10 mouse cellular contexts compared by ENCODE assay signal in the genomic region with DNA sequence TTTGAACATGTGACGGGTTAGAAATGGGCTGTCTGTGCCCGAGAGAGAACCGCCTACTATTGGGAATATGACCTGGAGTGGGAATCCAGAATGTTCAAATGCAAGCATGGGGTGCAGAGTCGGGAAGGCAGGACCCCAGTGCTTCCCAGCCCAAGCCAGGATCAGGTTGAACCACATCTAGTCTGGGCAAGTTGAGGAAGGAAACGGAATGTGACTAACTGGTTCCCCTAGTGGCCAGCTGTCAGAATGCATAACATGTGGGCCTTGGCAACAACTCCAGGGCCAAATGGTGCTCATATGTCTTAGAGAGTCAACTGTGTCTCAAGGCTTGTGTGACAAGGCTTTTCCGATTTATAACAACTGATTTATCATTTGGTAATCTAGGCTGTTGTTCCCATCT.
DNase-seq lines count a peak whose midpoint lies in the region; ATAC-seq and TF ChIP-seq lines count a peak whose summit lies in the region.
"Had no signal": no experiment of that assay in that cellular context is flagged by ENCODE, and none has a peak within 500 bp of the region (broad histone marks: within the 10 kb centered on the region; RNA-seq: fewer than 3 reads in every experiment).

No protein-coding gene starts in this region.

- DNase-seq in hindbrain, embryonic 10.5 days (ENCODE audit: low spot score), result peak; percentile 50
- DNase-seq in urinary bladder, postnatal 25 days (ENCODE audit: low spot score), result peak; percentile 43
- no peak for DNase-seq in urinary bladder, postnatal 4 days (ENCODE audit: low spot score in 2 of 2)
- DNase-seq in cerebellum, adult 8-10 months, result peak; percentile 19
- DNase-seq in kidney, postnatal 0 days (ENCODE audit: low spot score), result peak; percentile 57
- peak; percentile 56 for DNase-seq in neural tube, embryonic 11.5 days (ENCODE audit: low spot score)

- no peak overlapping the region for H3K27ac ChIP-seq in hindbrain, embryonic 10.5 days
- H3K27ac ChIP-seq in hindbrain, embryonic 13.5 days, result no peak overlapping the region
- H3K27ac ChIP-seq in kidney, postnatal 0 days, result no peak overlapping the region
- no peak overlapping the region for H3K27ac ChIP-seq in neural tube, embryonic 11.5 days (ENCODE audit: low read depth, low read length)
- H3K27ac ChIP-seq: embryonic facial prominence, embryonic 12.5 days; limb, embryonic 13.5 days had no signal

- ATAC-seq in hindbrain, embryonic 13.5 days (ENCODE audit: low FRiP score), result no peak
- no peak for ATAC-seq in kidney, postnatal 0 days (replicated peaks; ENCODE audit: low FRiP score, low read depth)
- no peak for ATAC-seq in neural tube, embryonic 11.5 days (ENCODE audit: insufficient read depth, low FRiP score, low TSS enrichment)
- ATAC-seq in monocyte, adult 5-6 weeks (replicated peaks; ENCODE audit: insufficient number of reproducible peaks, low FRiP score, low TSS enrichment, poor library complexity, severe bottlenecking), result no peak

- 71% methylated on average over 6 of the region's 6 CpGs for WGBS in hindbrain, embryonic 10.5 days
- 77% methylated on average over 6 of the region's 6 CpGs for WGBS in hindbrain, embryonic 13.5 days
- WGBS in kidney, postnatal 0 days, result 73% methylated on average over 6 of the region's 6 CpGs
- 73% methylated on average over 6 of the region's 6 CpGs for WGBS in neural tube, embryonic 11.5 days

- no peak overlapping the region for H3K4me2 ChIP-seq in hindbrain, embryonic 13.5 days
- no peak overlapping the region for H3K4me2 ChIP-seq in kidney, postnatal 0 days (ENCODE audit: low read length)
- no peak overlapping the region for H3K4me2 ChIP-seq in neural tube, embryonic 11.5 days (ENCODE audit: low read depth)
- H3K4me2 ChIP-seq: embryonic facial prominence, embryonic 12.5 days; limb, embryonic 13.5 days had no signal

- H3K27me3 ChIP-seq in hindbrain, embryonic 10.5 days (ENCODE audit: insufficient read depth, poor library complexity, severe bottlenecking), result no peaks in the 10 kb centered on the region
- H3K27me3 ChIP-seq in hindbrain, embryonic 13.5 days, result no peaks in the 10 kb centered on the region
- no peaks in the 10 kb centered on the region for H3K27me3 ChIP-seq in kidney, postnatal 0 days (ENCODE audit: insufficient read depth, low read length)
- no peaks in the 10 kb centered on the region for H3K27me3 ChIP-seq in neural tube, embryonic 11.5 days (ENCODE audit: control insufficient read depth, insufficient read depth, low read length)
- H3K27me3 ChIP-seq: embryonic facial prominence, embryonic 12.5 days; limb, embryonic 13.5 days had no signal

- TF ChIP-seq CTCF in kidney, postnatal 0 days (IDR thresholded peaks at IDR 0.05; ENCODE audit: low read depth), result peak; percentile 68

- H3K4me3 ChIP-seq in hindbrain, embryonic 10.5 days, result no peak overlapping the region
- no peak overlapping the region for H3K4me3 ChIP-seq in hindbrain, embryonic 13.5 days
- no peak overlapping the region for H3K4me3 ChIP-seq in kidney, postnatal 0 days (replicated peaks; ENCODE audit: low read depth, low read length)
- H3K4me3 ChIP-seq in neural tube, embryonic 11.5 days (ENCODE audit: low read depth, low read length), result no peak overlapping the region
- H3K4me3 ChIP-seq: embryonic facial prominence, embryonic 12.5 days; limb, embryonic 13.5 days had no signal

- no peak overlapping the region for H3K9ac ChIP-seq in hindbrain, embryonic 13.5 days
- no peak overlapping the region for H3K9ac ChIP-seq in kidney, postnatal 0 days (ENCODE audit: low read depth, low read length)
- H3K9ac ChIP-seq in neural tube, embryonic 11.5 days (ENCODE audit: low read length), result no peak overlapping the region
- H3K9ac ChIP-seq: embryonic facial prominence, embryonic 12.5 days; limb, embryonic 13.5 days had no signal

- H3K36me3 ChIP-seq in hindbrain, embryonic 10.5 days, result no peaks in the 10 kb centered on the region
- no peaks in the 10 kb centered on the region for H3K36me3 ChIP-seq in hindbrain, embryonic 13.5 days
- no peaks in the 10 kb centered on the region for H3K36me3 ChIP-seq in kidney, postnatal 0 days (ENCODE audit: insufficient read depth, low read length)
- no peaks in the 10 kb centered on the region for H3K36me3 ChIP-seq in neural tube, embryonic 11.5 days (ENCODE audit: control insufficient read depth, insufficient read depth, low read length)
- H3K36me3 ChIP-seq: embryonic facial prominence, embryonic 12.5 days; limb, embryonic 13.5 days had no signal

- H3K9me3 ChIP-seq in hindbrain, embryonic 10.5 days, result no peaks in the 10 kb centered on the region
- H3K9me3 ChIP-seq in hindbrain, embryonic 13.5 days, result no peaks in the 10 kb centered on the region
- H3K9me3 ChIP-seq in kidney, postnatal 0 days (replicated peaks; ENCODE audit: low read length), result no peaks in the 10 kb centered on the region
- H3K9me3 ChIP-seq in neural tube, embryonic 11.5 days (ENCODE audit: control insufficient read depth, low read length), result no peaks in the 10 kb centered on the region
- H3K9me3 ChIP-seq: embryonic facial prominence, embryonic 12.5 days; limb, embryonic 13.5 days had no signal

- H3K4me1 ChIP-seq in hindbrain, embryonic 10.5 days (replicated peaks), result no peaks in the 10 kb centered on the region
- no peaks in the 10 kb centered on the region for H3K4me1 ChIP-seq in hindbrain, embryonic 13.5 days (replicated peaks)
- no peaks in the 10 kb centered on the region for H3K4me1 ChIP-seq in kidney, postnatal 0 days (replicated peaks; ENCODE audit: insufficient read depth, low read length)
- H3K4me1 ChIP-seq in neural tube, embryonic 11.5 days (ENCODE audit: control insufficient read depth, insufficient read depth, low read length), result no peaks in the 10 kb centered on the region
- H3K4me1 ChIP-seq: limb, embryonic 13.5 days had no signal

Comparison
In these comparisons a context has a peak if more than half of its experiments do, and no peak if none do; other contexts are left out.
1. DNase-seq: peak in hindbrain, embryonic 10.5 days (single experiment), urinary bladder, postnatal 25 days (single experiment), cerebellum, adult 8-10 months (single experiment), kidney, postnatal 0 days (single experiment) and neural tube, embryonic 11.5 days (single experiment); none in urinary bladder, postnatal 4 days (0 of 2).